Mouse (Mus musculus) kidney, adult 2 months (tissue): Measurements from ENCODE around the gene Pxn. TPM values are rescaled to one million over a fixed set of nuclear protein-coding genes. Genes with fewer than 3 reads are reported as not detected.

ENCODE experiments used
- DNase-seq: peaks from one replicate; pipeline ENCODE4 v3.0.0; 2021
- H3K27ac ChIP-seq: fragments of 200-500 bp; 2 replicates; pipeline ENCODE4 v1.5.1; 2012; ENCODE audit warnings: low read depth, low read length, control low read depth, inconsistent platforms; ENCODE audit not compliant: insufficient read depth
- H3K27me3 ChIP-seq: fragments of 200-500 bp; replicated peaks from 2 replicates; pipeline ENCODE4 v1.6.1; 2012; ENCODE audit warnings: mild to moderate bottlenecking, moderate library complexity, low read length, inconsistent platforms; ENCODE audit not compliant: control insufficient read depth, insufficient read depth
- H3K36me3 ChIP-seq: fragments of 200-500 bp; 2 replicates; pipeline ENCODE4 v1.6.1; 2012; ENCODE audit warnings: mild to moderate bottlenecking, moderate library complexity, low read length, inconsistent platforms; ENCODE audit not compliant: control insufficient read depth, insufficient read depth
- H3K4me1 ChIP-seq: fragments of 200-500 bp; 2 replicates; pipeline ENCODE4 v1.6.1; 2011; ENCODE audit warnings: low read length; ENCODE audit not compliant: control insufficient read depth, insufficient read depth
- H3K4me3 ChIP-seq: fragments of 200-500 bp; 2 replicates; pipeline ENCODE4 v1.5.1; 2011; ENCODE audit warnings: mild to moderate bottlenecking, low read depth, low read length, control low read depth; ENCODE audit not compliant: insufficient read depth
- CTCF ChIP-seq: fragments of 200-500 bp; conservative IDR thresholded peaks from 2 replicates; pipeline ENCODE4 v1.5.1; 2011; ENCODE audit warnings: low read depth, mild to moderate bottlenecking, control low read depth, low read length, moderate library complexity, mixed read lengths; ENCODE audit not compliant: insufficient read depth, insufficient read length
- POLR2A ChIP-seq: fragments of 200-500 bp; IDR thresholded peaks from one replicate; pipeline ENCODE4 v1.6.1; 2011; ENCODE audit warnings: low read depth, low read length, control low read depth
- WGBS: fragments of 180-500 bp; shearing (Covaris S2); methylation state at CpG from one replicate; pipeline ENCODE4 v1.1.7; 2018; 5-methylcytosine and 5-hydroxymethylcytosine counted together
- polyA plus RNA-seq: library from polyadenylated mRNA; depleted of rRNA; stranded (reverse); fragments of >200 nt; gene quantifications from 2 replicates; pipeline ENCODE4 v1.2.3, GENCODE M21; 2012

The Pxn gene
- polyA plus RNA-seq, 1 experiment: 101 TPM

- DNase-seq: no peak
- no peaks in the 10 kb centered on the region for H3K36me3 ChIP-seq
- peaks cover 20% of the 10 kb centered on the region for H3K4me1 ChIP-seq
- H3K27me3 ChIP-seq: no peaks in the 10 kb centered on the region
- H3K27ac ChIP-seq: peak overlapping the region; percentile 82
- peak overlapping the region; percentile 97 for H3K4me3 ChIP-seq
- 5% methylated on average over 12 of the region's 12 CpGs for WGBS
- TF ChIP-seq POLR2A: no peak
- TF ChIP-seq CTCF: no peak
Measured at GRCm38 (mm10) chr5:115507267-115507980, 948 bp downstream of the Pxn start.

- no peaks in the 10 kb centered on the region for H3K27me3 ChIP-seq
- H3K36me3 ChIP-seq: no peaks in the 10 kb centered on the region
- TF ChIP-seq POLR2A (peak; percentile 13), CTCF (no peak)
- 6% methylated on average over 18 of the region's 18 CpGs for WGBS
- H3K27ac ChIP-seq: peak overlapping the region; percentile 82
- H3K4me3 ChIP-seq: peak overlapping the region; percentile 97
- DNase-seq: peak; percentile 91
- H3K4me1 ChIP-seq: peaks cover 24% of the 10 kb centered on the region
Measured at GRCm38 (mm10) chr5:115507981-115508858, 1.7 kb downstream of the Pxn start.

GRCm38 (mm10) chr5:115508859-115509147 lies 2.3 kb downstream of the Pxn start:
- Histone ChIP-seq H3K4me3 (peak overlapping the region; percentile 97), H3K4me1 (peaks cover 30% of the 10 kb centered on the region), H3K36me3 (no peaks in the 10 kb centered on the region), H3K27ac (peak overlapping the region; percentile 82), H3K27me3 (no peaks in the 10 kb centered on the region)
- 2% methylated on average over 10 of the region's 10 CpGs for WGBS
- TF ChIP-seq POLR2A (no peak), CTCF (no peak)
- peak; percentile 95 for DNase-seq

GRCm38 (mm10) chr5:115509321-115509761 lies 2.9 kb downstream of the Pxn start:
- peak overlapping the region; percentile 82 for H3K27ac ChIP-seq
- peak overlapping the region; percentile 40 for H3K4me3 ChIP-seq
- 1% methylated on average over 15 of the region's 15 CpGs for WGBS
- TF ChIP-seq POLR2A: no peak
- no peak for TF ChIP-seq CTCF
- H3K27me3 ChIP-seq: no peaks in the 10 kb centered on the region
- peaks cover 36% of the 10 kb centered on the region for H3K4me1 ChIP-seq
- no peaks in the 10 kb centered on the region for H3K36me3 ChIP-seq
- DNase-seq: peak; percentile 82

- H3K4me3 ChIP-seq: peak overlapping the region; percentile 40
- H3K4me1 ChIP-seq: peaks cover 43% of the 10 kb centered on the region
- 40% methylated on average over 15 of the region's 15 CpGs for WGBS
- H3K27ac ChIP-seq: peak overlapping the region; percentile 82
- DNase-seq: no peak
- H3K27me3 ChIP-seq: no peaks in the 10 kb centered on the region
- TF ChIP-seq CTCF (no peak), POLR2A (no peak)
- H3K36me3 ChIP-seq: no peaks in the 10 kb centered on the region
Measured at GRCm38 (mm10) chr5:115509790-115510689, 3.6 kb downstream of the Pxn start.

- no peak overlapping the region for H3K4me3 ChIP-seq
- no peaks in the 10 kb centered on the region for H3K27me3 ChIP-seq
- TF ChIP-seq POLR2A: no peak
- TF ChIP-seq CTCF: no peak
- no peaks in the 10 kb centered on the region for H3K36me3 ChIP-seq
- no peak overlapping the region for H3K27ac ChIP-seq
- no peak for DNase-seq
- 87% methylated on average over 7 of the region's 7 CpGs for WGBS
- peaks cover 50% of the 10 kb centered on the region for H3K4me1 ChIP-seq
Measured at GRCm38 (mm10) chr5:115512375-115512774, 5.9 kb downstream of the Pxn start.

- no peak overlapping the region for H3K4me3 ChIP-seq
- H3K27me3 ChIP-seq: no peaks in the 10 kb centered on the region
- DNase-seq: no peak
- WGBS: 72% methylated on average over 14 of the region's 14 CpGs
- TF ChIP-seq CTCF (no peak), POLR2A (no peak)
- no peaks in the 10 kb centered on the region for H3K36me3 ChIP-seq
- H3K27ac ChIP-seq: no peak overlapping the region
- peaks cover 50% of the 10 kb centered on the region for H3K4me1 ChIP-seq
Measured at GRCm38 (mm10) chr5:115513246-115513645, 6.8 kb downstream of the Pxn start.
